Mouse (Mus musculus): Measurements from ENCODE around the gene 4930404H24Rik.

Gene 4930404H24Rik

GRCm38 (mm10) chr2:153510136-153510535 lies 17.5 kb downstream of the 4930404H24Rik start:
- DNase-seq (ENCODE audit: low spot score in 2 of 2): no peak

- DNase-seq (ENCODE audit: low spot score in 2 of 2): no peak
These were observed 19.0 kb downstream of the 4930404H24Rik start for GRCm38 (mm10) chr2:153511562-153511961.

GRCm38 (mm10) chr2:153512416-153513323 lies 20.1 kb downstream of the 4930404H24Rik start:
- peak in 1 of 2 experiments; percentile 45 for DNase-seq (ENCODE audit: low spot score in 2 of 2)

- DNase-seq (ENCODE audit: low spot score in 2 of 2): no peak
These were observed 21.4 kb downstream of the 4930404H24Rik start for GRCm38 (mm10) chr2:153513983-153514382.

GRCm38 (mm10) chr2:153514497-153515380 lies 22.1 kb downstream of the 4930404H24Rik start:
- DNase-seq (ENCODE audit: low spot score in 2 of 2): no peak

- peak in 1 of 2 experiments; percentile 61 for DNase-seq (ENCODE audit: low spot score in 2 of 2)
These were observed 23.0 kb downstream of the 4930404H24Rik start for GRCm38 (mm10) chr2:153515582-153515981.

- no peak for DNase-seq (ENCODE audit: low spot score in 2 of 2)
These were observed 24.4 kb downstream of the 4930404H24Rik start for GRCm38 (mm10) chr2:153516961-153517360.

GRCm38 (mm10) chr2:153520057-153520456 lies 27.5 kb downstream of the 4930404H24Rik start:
- DNase-seq (ENCODE audit: low spot score in 2 of 2): no peak

GRCm38 (mm10) chr2:153522270-153522669 lies 29.7 kb downstream of the 4930404H24Rik start:
- no peak for DNase-seq (ENCODE audit: low spot score in 2 of 2)

GRCm38 (mm10) chr2:153523143-153523542 lies 30.6 kb downstream of the 4930404H24Rik start:
- no peak for DNase-seq (ENCODE audit: low spot score in 2 of 2)

GRCm38 (mm10) chr2:153523656-153524055 lies 31.1 kb downstream of the 4930404H24Rik start:
- DNase-seq (ENCODE audit: low spot score in 2 of 2): no peak

- DNase-seq (ENCODE audit: low spot score in 2 of 2): no peak
These were observed 32.1 kb downstream of the 4930404H24Rik start for GRCm38 (mm10) chr2:153524727-153525126.

- DNase-seq (ENCODE audit: low spot score in 2 of 2): no peak
These were observed 33.3 kb downstream of the 4930404H24Rik start for GRCm38 (mm10) chr2:153525906-153526311.

- no peak for DNase-seq (ENCODE audit: low spot score in 2 of 2)
These were observed 34.4 kb downstream of the 4930404H24Rik start for GRCm38 (mm10) chr2:153526850-153527530.

GRCm38 (mm10) chr2:153527580-153528531 lies 35.3 kb downstream of the 4930404H24Rik start:
- DNase-seq (ENCODE audit: low spot score in 2 of 2): peak in 1 of 2 experiments; percentile 58

GRCm38 (mm10) chr2:153528571-153529364 lies 36.2 kb downstream of the 4930404H24Rik start:
- DNase-seq (ENCODE audit: low spot score in 2 of 2): peak in 1 of 2 experiments; percentile 48

GRCm38 (mm10) chr2:153529365-153529781 lies 36.8 kb downstream of the 4930404H24Rik start:
- peak in 1 of 2 experiments; percentile 60 for DNase-seq (ENCODE audit: low spot score in 2 of 2)

GRCm38 (mm10) chr2:153529931-153530766 lies 37.6 kb downstream of the 4930404H24Rik start, which contains the start of gene Nol4l:
Nol4l (minus strand) TSS chr2:153529971.
- DNase-seq (ENCODE audit: low spot score in 2 of 2): peak in 1 of 2 experiments; percentile 55
